Mouse (Mus musculus): ENCODE measurements at regions not wholly inside any gene's neighbourhood (a gene's known extent, or its start where the extent isn't known, plus 50 kb on each side); places are given as distances from the start of the nearest gene placed in this dataset.
A peak's percentile ranks its signal among the peaks of the same experiment; 100 is the strongest.

DNA sequence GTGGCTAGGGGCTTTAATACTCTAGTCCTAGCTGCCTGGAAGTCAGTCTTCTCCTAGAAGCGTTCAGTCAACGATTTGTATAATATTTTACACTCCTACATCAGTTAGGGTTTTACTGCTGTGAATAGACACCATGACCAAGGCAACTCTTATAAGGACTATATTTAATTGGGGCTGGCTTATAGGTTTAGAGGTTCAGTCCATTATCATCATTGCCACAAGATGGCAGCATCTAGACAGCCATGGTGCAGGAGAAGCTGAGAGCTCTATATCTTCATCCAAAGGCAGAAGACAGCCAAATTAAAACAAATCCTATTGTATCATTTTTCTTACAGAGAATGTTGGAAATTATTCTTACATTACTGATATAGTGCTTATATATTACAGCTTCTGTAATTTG, 167.0 kb upstream of the Ndn start:
- H3K9me3 ChIP-seq (replicated peaks; ENCODE audit: control insufficient read depth, low read length) = no peaks in the 10 kb centered on the region
- no peak overlapping the region for H3K27ac ChIP-seq (ENCODE audit: low read depth, low read length)
- WGBS (ENCODE audit: insufficient replicate concordance) = 45% methylated on average over 2 of the region's 2 CpGs
- no peaks in the 10 kb centered on the region for H3K36me3 ChIP-seq (ENCODE audit: control insufficient read depth, insufficient read depth, low read length)
- H3K9ac ChIP-seq (ENCODE audit: low read depth, low read length) = no peak overlapping the region
- no peak for ATAC-seq (replicated peaks; ENCODE audit: insufficient number of reproducible peaks, low FRiP score, low TSS enrichment)
- H3K4me3 ChIP-seq (ENCODE audit: low read depth, low read length) = no peak overlapping the region
- no peaks in the 10 kb centered on the region for H3K4me1 ChIP-seq (ENCODE audit: control insufficient read depth, insufficient read depth, low read length)
- no peak overlapping the region for H3K4me2 ChIP-seq
- H3K27me3 ChIP-seq (ENCODE audit: control insufficient read depth, insufficient read depth, low read length) = no peaks in the 10 kb centered on the region

DNA sequence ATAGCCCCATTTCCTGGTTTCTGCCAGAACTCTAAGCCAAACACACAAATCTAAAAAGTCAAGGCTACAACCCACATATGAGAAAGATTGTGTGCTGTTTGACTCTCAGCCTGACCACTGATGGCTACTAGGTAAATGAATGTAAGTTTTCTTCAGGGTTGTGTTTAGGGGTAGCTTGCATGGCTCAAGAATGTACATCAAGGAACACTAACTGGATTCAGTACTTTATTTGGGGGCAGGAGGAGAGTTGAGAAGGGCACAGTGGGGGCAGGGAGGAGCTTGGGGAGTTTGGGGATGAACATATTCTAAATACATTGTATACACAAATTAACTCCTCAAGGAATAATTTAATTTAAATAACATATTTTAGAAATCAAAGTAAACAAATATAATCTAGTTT, 137.8 kb upstream of the Ndn start:
- no peaks in the 10 kb centered on the region for H3K27me3 ChIP-seq (ENCODE audit: control insufficient read depth, insufficient read depth, low read length)
- no peaks in the 10 kb centered on the region for H3K4me1 ChIP-seq (ENCODE audit: control insufficient read depth, insufficient read depth, low read length)
- H3K27ac ChIP-seq (ENCODE audit: low read depth, low read length) = no peak overlapping the region
- ATAC-seq (replicated peaks; ENCODE audit: insufficient number of reproducible peaks, low FRiP score, low TSS enrichment) = no peak
- H3K4me2 ChIP-seq = peak overlapping the region; percentile 35; the same call in 1 of the 2 replicates
- H3K9me3 ChIP-seq (replicated peaks; ENCODE audit: control insufficient read depth, low read length) = no peaks in the 10 kb centered on the region
- H3K9ac ChIP-seq (ENCODE audit: low read depth, low read length) = no peak overlapping the region
- H3K4me3 ChIP-seq (ENCODE audit: low read depth, low read length) = no peak overlapping the region
- no peaks in the 10 kb centered on the region for H3K36me3 ChIP-seq (ENCODE audit: control insufficient read depth, insufficient read depth, low read length)

DNA sequence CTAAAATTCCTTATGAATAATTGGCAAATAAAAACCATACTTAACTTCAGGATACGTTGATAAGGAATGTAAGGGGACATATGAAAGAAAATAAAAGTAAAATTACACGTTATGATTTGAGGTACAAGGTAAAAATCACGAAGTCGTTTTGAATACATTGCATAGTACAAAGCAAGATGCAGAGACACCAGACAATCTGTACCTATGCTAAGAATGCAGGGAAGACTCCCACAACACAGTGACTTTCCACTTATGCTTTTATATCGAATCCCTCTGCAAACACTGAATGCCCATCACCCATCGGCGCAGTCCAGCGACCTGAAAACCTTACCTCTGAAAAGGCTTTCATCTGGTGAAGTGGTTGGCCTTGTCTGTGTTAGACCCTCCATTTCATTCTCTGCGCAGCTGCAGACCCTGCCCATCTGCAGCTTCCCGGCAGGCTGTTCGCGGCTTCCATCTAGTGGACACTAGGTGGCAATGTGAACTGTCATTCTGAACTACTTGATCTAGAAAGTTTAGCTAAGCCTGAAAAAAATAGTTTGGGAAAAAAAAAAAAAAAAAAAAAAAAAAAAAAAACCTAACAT, 137.2 kb upstream of the Ndn start:
- Histone ChIP-seq H3K27me3 (ENCODE audit: control insufficient read depth, insufficient read depth, low read length) (no peaks in the 10 kb centered on the region), H3K4me2 (peak overlapping the region; percentile 42), H3K4me3 (ENCODE audit: low read depth, low read length) (peak overlapping the region; percentile 34), H3K36me3 (ENCODE audit: control insufficient read depth, insufficient read depth, low read length) (no peaks in the 10 kb centered on the region), H3K9me3 (replicated peaks; ENCODE audit: control insufficient read depth, low read length) (no peaks in the 10 kb centered on the region), H3K27ac (ENCODE audit: low read depth, low read length) (no peak overlapping the region), H3K4me1 (ENCODE audit: control insufficient read depth, insufficient read depth, low read length) (no peaks in the 10 kb centered on the region), H3K9ac (ENCODE audit: low read depth, low read length) (peak overlapping the region; percentile 49; the same call in 1 of the 2 replicates)
- 0 out of 2 replicates have a peak, but pooled peaks have one; percentile 63 for ATAC-seq (replicated peaks; ENCODE audit: insufficient number of reproducible peaks, low FRiP score, low TSS enrichment)
- 27% methylated on average over 12 of the region's 12 CpGs for WGBS (ENCODE audit: insufficient replicate concordance)

DNA sequence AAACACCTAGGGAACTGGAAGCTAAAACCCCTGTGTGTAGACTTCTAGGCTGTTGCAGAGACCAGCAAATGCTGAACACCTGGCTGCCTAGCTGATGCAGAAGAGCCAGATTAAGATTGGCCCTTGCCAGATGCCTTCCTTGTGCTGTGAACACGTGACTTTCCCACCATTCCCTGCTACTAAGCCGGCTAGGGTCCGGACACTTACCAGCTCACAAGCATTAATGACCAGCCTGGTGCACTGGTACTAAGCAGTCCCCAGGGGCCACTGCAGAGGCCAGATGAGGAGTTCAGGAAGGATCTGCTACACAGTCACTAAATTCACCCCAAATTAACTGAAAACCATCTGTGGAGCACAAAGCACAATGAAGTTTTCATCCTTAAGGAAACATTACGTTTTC, 121.2 kb upstream of the Ndn start:
- Histone ChIP-seq H3K27me3 (ENCODE audit: control insufficient read depth, insufficient read depth, low read length) (no peaks in the 10 kb centered on the region), H3K4me3 (ENCODE audit: low read depth, low read length) (no peak overlapping the region), H3K4me1 (ENCODE audit: control insufficient read depth, insufficient read depth, low read length) (no peaks in the 10 kb centered on the region), H3K36me3 (ENCODE audit: control insufficient read depth, insufficient read depth, low read length) (no peaks in the 10 kb centered on the region), H3K27ac (ENCODE audit: low read depth, low read length) (no peak overlapping the region), H3K9ac (ENCODE audit: low read depth, low read length) (no peak overlapping the region), H3K9me3 (replicated peaks; ENCODE audit: control insufficient read depth, low read length) (no peaks in the 10 kb centered on the region), H3K4me2 (no peak overlapping the region)
- 25% methylated on average over 4 of the region's 4 CpGs for WGBS (ENCODE audit: insufficient replicate concordance)
- ATAC-seq (replicated peaks; ENCODE audit: insufficient number of reproducible peaks, low FRiP score, low TSS enrichment) = no peak

DNA sequence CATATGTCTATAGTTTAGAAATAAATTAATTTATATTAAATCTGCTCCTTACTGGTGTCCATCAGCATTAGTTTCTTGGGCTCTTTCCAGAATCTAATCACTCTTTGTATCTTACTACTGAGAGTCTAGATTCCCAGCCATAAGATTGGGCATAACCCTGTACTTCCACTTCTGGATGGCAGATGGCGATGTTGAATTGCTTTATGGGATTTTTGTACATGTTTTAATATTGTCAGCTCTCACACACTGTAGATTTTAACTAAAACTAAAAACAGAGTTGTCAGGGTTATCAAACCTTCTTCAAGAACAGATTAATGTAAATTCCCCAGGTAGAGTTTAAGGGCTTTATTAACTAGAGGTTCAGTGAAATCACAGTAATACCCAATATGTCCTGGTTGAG, 118.6 kb upstream of the Ndn start:
- H3K27me3 ChIP-seq (ENCODE audit: control insufficient read depth, insufficient read depth, low read length) = no peaks in the 10 kb centered on the region
- no peak for ATAC-seq (replicated peaks; ENCODE audit: insufficient number of reproducible peaks, low FRiP score, low TSS enrichment)
- H3K4me1 ChIP-seq (ENCODE audit: control insufficient read depth, insufficient read depth, low read length) = no peaks in the 10 kb centered on the region
- H3K4me2 ChIP-seq = no peak overlapping the region
- H3K4me3 ChIP-seq (ENCODE audit: low read depth, low read length) = no peak overlapping the region
- H3K27ac ChIP-seq (ENCODE audit: low read depth, low read length) = no peak overlapping the region
- no peaks in the 10 kb centered on the region; the same call in 1 of the 2 replicates for H3K9me3 ChIP-seq (replicated peaks; ENCODE audit: control insufficient read depth, low read length)
- no peak overlapping the region for H3K9ac ChIP-seq (ENCODE audit: low read depth, low read length)
- WGBS (ENCODE audit: insufficient replicate concordance) = 0% methylated on average over 1 of the region's 1 CpGs
- no peaks in the 10 kb centered on the region for H3K36me3 ChIP-seq (ENCODE audit: control insufficient read depth, insufficient read depth, low read length)

DNA sequence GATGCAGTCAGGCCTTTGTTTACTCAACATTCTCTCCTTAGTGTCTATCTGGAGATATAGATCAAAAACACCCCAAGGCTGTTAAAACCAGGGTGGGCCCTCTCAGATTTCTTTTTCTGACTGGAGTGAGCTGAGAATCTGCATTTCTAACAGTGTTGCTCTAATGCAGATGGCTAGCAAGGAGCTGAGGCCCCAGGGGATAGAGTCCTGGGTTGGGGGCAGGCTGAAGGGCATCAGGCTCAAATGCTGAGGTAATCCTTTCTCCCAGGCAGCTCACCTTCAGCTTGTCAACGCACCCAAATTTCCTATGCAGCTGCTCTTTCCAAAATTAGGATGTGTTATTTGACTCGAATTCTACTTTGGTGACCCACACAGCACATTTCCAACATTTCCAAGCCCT, 115.7 kb upstream of the Ndn start:
- no peak for ATAC-seq (replicated peaks; ENCODE audit: insufficient number of reproducible peaks, low FRiP score, low TSS enrichment)
- H3K36me3 ChIP-seq (ENCODE audit: control insufficient read depth, insufficient read depth, low read length) = no peaks in the 10 kb centered on the region
- peak overlapping the region; percentile 19; the same call in 1 of the 2 replicates for H3K4me3 ChIP-seq (ENCODE audit: low read depth, low read length)
- H3K9me3 ChIP-seq (replicated peaks; ENCODE audit: control insufficient read depth, low read length) = no peaks in the 10 kb centered on the region; the same call in 1 of the 2 replicates
- 0 out of 2 replicates have a peak overlapping the region, but pooled peaks have one; percentile 22 for H3K27ac ChIP-seq (ENCODE audit: low read depth, low read length)
- WGBS (ENCODE audit: insufficient replicate concordance) = 16% methylated on average over 2 of the region's 2 CpGs
- H3K27me3 ChIP-seq (ENCODE audit: control insufficient read depth, insufficient read depth, low read length) = no peaks in the 10 kb centered on the region
- H3K4me2 ChIP-seq = peak overlapping the region; percentile 52
- H3K9ac ChIP-seq (ENCODE audit: low read depth, low read length) = no peak overlapping the region
- H3K4me1 ChIP-seq (ENCODE audit: control insufficient read depth, insufficient read depth, low read length) = no peaks in the 10 kb centered on the region

DNA sequence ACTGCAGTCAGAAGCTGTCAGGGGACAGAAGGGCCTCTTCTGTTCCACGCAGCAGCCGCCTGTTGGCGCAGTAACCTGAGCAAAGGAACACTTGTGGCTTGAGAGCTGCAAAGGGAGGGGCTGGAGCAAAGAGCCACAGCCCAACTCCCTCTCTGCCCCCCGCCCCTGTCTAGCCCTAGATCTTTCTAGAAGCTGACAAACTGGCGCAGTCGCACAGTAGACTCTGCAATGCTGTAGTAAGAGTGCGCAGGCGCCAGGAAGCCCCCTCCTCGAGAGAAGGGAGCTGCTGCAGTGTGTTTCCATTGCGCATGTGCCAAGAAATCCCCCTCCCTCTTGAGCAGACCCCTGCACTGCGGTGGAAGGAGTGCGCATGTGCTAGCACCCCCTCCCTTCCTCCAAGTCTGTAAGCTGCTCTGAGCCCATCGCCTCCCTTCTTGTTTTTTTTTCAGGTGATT, 115.2 kb upstream of the Ndn start:
- Histone ChIP-seq H3K4me1 (ENCODE audit: control insufficient read depth, insufficient read depth, low read length) (no peaks in the 10 kb centered on the region), H3K4me2 (peak overlapping the region; percentile 52), H3K9ac (ENCODE audit: low read depth, low read length) (no peak overlapping the region), H3K27me3 (ENCODE audit: control insufficient read depth, insufficient read depth, low read length) (no peaks in the 10 kb centered on the region), H3K36me3 (ENCODE audit: control insufficient read depth, insufficient read depth, low read length) (no peaks in the 10 kb centered on the region), H3K27ac (ENCODE audit: low read depth, low read length) (0 out of 2 replicates have a peak overlapping the region, but pooled peaks have one; percentile 22), H3K9me3 (replicated peaks; ENCODE audit: control insufficient read depth, low read length) (no peaks in the 10 kb centered on the region; the same call in 1 of the 2 replicates), H3K4me3 (ENCODE audit: low read depth, low read length) (peak overlapping the region; percentile 19)
- ATAC-seq (replicated peaks; ENCODE audit: insufficient number of reproducible peaks, low FRiP score, low TSS enrichment) = peak; percentile 86
- 7% methylated on average over 13 of the region's 13 CpGs for WGBS (ENCODE audit: insufficient replicate concordance)

DNA sequence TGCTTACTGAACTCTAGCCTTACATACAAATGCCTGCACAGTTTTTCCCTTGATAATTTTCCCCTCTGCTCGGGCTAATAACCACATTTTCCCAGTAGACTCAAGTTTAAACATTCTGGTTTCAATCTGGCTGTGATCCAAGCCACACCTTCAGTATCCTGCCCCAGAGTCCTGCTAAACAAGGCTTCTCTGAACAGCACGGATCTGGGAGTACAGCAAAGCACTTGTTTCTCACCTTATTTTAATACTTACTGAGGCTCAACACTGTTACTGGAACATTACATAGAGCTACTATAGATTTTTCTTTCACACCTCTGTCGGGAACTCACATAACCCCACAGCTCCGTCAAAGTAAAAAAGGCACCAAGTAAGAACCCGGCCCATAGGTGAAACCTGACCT, 114.3 kb upstream of the Ndn start:
- 53% methylated on average over 5 of the region's 5 CpGs for WGBS (ENCODE audit: insufficient replicate concordance)

DNA sequence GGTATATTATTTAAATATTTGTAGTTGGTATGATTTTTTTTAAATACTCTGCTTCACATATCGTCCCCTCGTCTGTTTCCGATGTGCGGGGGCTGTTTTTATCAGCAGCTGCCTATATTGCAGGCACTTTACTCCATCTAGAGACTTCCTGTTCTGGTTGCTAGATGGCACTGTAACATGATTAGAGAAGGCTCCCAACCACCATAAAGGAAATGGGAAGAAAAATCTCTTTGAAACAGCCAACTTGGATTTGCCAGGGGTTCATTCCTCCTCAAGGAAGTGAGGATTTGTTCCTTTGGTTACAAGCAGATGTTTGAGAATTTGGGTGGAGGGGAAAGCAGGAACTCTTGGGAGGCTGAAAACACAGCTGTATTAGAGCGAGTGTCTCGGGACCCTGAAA, 112.3 kb upstream of the Ndn start:
- H3K4me1 ChIP-seq (ENCODE audit: control insufficient read depth, insufficient read depth, low read length) = no peaks in the 10 kb centered on the region
- H3K9ac ChIP-seq (ENCODE audit: low read depth, low read length) = no peak overlapping the region
- H3K9me3 ChIP-seq (replicated peaks; ENCODE audit: control insufficient read depth, low read length) = no peaks in the 10 kb centered on the region; the same call in 1 of the 2 replicates
- WGBS (ENCODE audit: insufficient replicate concordance) = 47% methylated on average over 6 of the region's 6 CpGs
- no peaks in the 10 kb centered on the region for H3K36me3 ChIP-seq (ENCODE audit: control insufficient read depth, insufficient read depth, low read length)
- no peak for ATAC-seq (replicated peaks; ENCODE audit: insufficient number of reproducible peaks, low FRiP score, low TSS enrichment)
- peak overlapping the region; percentile 22; the same call in 1 of the 2 replicates for H3K4me2 ChIP-seq
- H3K27ac ChIP-seq (ENCODE audit: low read depth, low read length) = no peak overlapping the region
- no peaks in the 10 kb centered on the region for H3K27me3 ChIP-seq (ENCODE audit: control insufficient read depth, insufficient read depth, low read length)
- H3K4me3 ChIP-seq (ENCODE audit: low read depth, low read length) = no peak overlapping the region

More for the DNA sequence above, 114.3 kb upstream of the Ndn start:
- H3K9me3 ChIP-seq (replicated peaks; ENCODE audit: control insufficient read depth, low read length) = no peaks in the 10 kb centered on the region; the same call in 1 of the 2 replicates
- H3K4me1 ChIP-seq (ENCODE audit: control insufficient read depth, insufficient read depth, low read length) = no peaks in the 10 kb centered on the region
- H3K27me3 ChIP-seq (ENCODE audit: control insufficient read depth, insufficient read depth, low read length) = no peaks in the 10 kb centered on the region
- no peak overlapping the region for H3K27ac ChIP-seq (ENCODE audit: low read depth, low read length)
- H3K4me3 ChIP-seq (ENCODE audit: low read depth, low read length) = no peak overlapping the region
- H3K36me3 ChIP-seq (ENCODE audit: control insufficient read depth, insufficient read depth, low read length) = no peaks in the 10 kb centered on the region
- no peak for ATAC-seq (replicated peaks; ENCODE audit: insufficient number of reproducible peaks, low FRiP score, low TSS enrichment)
- no peak overlapping the region for H3K9ac ChIP-seq (ENCODE audit: low read depth, low read length)
- H3K4me2 ChIP-seq = no peak overlapping the region

Measured in heart, embryonic 11.5 days (tissue).